Mouse (Mus musculus) kidney, adult 2 months (tissue): Measurements from ENCODE around the gene Tnfrsf25. TPM values are rescaled to one million over a fixed set of nuclear protein-coding genes. Genes with fewer than 3 reads are reported as not detected.

Source experiments
- DNase-seq: peaks from one replicate; pipeline ENCODE4 v3.0.0; 2021
- H3K27ac ChIP-seq: fragments of 200-500 bp; 2 replicates; pipeline ENCODE4 v1.5.1; 2012; ENCODE audit warnings: low read depth, low read length, control low read depth, inconsistent platforms; ENCODE audit not compliant: insufficient read depth
- H3K27me3 ChIP-seq: fragments of 200-500 bp; replicated peaks from 2 replicates; pipeline ENCODE4 v1.6.1; 2012; ENCODE audit warnings: mild to moderate bottlenecking, moderate library complexity, low read length, inconsistent platforms; ENCODE audit not compliant: control insufficient read depth, insufficient read depth
- H3K36me3 ChIP-seq: fragments of 200-500 bp; 2 replicates; pipeline ENCODE4 v1.6.1; 2012; ENCODE audit warnings: mild to moderate bottlenecking, moderate library complexity, low read length, inconsistent platforms; ENCODE audit not compliant: control insufficient read depth, insufficient read depth
- H3K4me1 ChIP-seq: fragments of 200-500 bp; 2 replicates; pipeline ENCODE4 v1.6.1; 2011; ENCODE audit warnings: low read length; ENCODE audit not compliant: control insufficient read depth, insufficient read depth
- H3K4me3 ChIP-seq: fragments of 200-500 bp; 2 replicates; pipeline ENCODE4 v1.5.1; 2011; ENCODE audit warnings: mild to moderate bottlenecking, low read depth, low read length, control low read depth; ENCODE audit not compliant: insufficient read depth
- CTCF ChIP-seq: fragments of 200-500 bp; conservative IDR thresholded peaks from 2 replicates; pipeline ENCODE4 v1.5.1; 2011; ENCODE audit warnings: low read depth, mild to moderate bottlenecking, control low read depth, low read length, moderate library complexity, mixed read lengths; ENCODE audit not compliant: insufficient read depth, insufficient read length
- POLR2A ChIP-seq: fragments of 200-500 bp; IDR thresholded peaks from one replicate; pipeline ENCODE4 v1.6.1; 2011; ENCODE audit warnings: low read depth, low read length, control low read depth
- WGBS: fragments of 180-500 bp; shearing (Covaris S2); methylation state at CpG from one replicate; pipeline ENCODE4 v1.1.7; 2018; 5-methylcytosine and 5-hydroxymethylcytosine counted together
- polyA plus RNA-seq: library from polyadenylated mRNA; depleted of rRNA; stranded (reverse); fragments of >200 nt; gene quantifications from 2 replicates; pipeline ENCODE4 v1.2.3, GENCODE M21; 2012

Gene Tnfrsf25
- polyA plus RNA-seq, 1 experiment, result 4.4 TPM

DNA sequence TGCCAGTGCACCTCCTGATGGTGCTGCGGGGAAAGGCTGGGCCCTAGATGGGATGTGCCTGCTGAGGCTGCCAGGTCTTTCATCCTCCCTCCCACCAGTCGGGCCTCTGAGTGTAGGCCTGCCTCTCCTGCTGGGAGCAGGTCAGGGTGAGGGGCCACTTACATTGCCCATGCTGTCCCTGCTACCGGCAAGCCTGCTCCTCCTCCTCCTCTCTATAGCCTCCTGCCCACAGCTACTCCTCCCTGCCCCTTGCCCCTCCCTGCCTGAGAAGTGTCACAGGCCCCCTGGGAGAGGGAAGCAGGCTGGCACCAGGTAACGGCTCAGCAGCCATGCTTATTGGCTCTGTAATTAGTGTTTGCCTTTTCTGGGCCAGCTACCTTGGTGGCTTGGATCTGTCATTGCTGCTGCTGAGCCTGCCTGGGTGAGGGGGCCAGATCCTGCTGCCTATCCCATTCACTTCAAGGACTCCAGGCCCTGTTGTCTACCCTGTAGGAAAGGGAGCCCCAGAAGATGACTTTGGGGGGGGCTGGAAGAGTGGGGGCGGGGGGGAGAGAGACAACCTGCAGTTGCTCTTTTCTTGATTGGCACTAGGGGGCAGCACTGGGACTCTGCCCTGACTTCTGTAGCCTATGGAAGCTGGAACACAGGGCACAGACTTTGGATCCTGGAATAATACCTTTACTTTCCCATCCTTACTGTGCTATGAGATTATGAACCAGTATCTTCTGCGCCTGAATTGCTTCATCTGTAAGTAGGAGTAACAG lies 20.6 kb downstream of the Tnfrsf25 start:
- H3K4me1 ChIP-seq, result peaks cover 12% of the 10 kb centered on the region
- H3K4me3 ChIP-seq, result no peak overlapping the region
- 43% methylated on average over 6 of the region's 6 CpGs for WGBS
- H3K36me3 ChIP-seq, result no peaks in the 10 kb centered on the region
- TF ChIP-seq POLR2A (no peak), CTCF (peak; percentile 62)
- no peaks in the 10 kb centered on the region for H3K27me3 ChIP-seq
- DNase-seq, result no peak
- no peak overlapping the region for H3K27ac ChIP-seq

DNA sequence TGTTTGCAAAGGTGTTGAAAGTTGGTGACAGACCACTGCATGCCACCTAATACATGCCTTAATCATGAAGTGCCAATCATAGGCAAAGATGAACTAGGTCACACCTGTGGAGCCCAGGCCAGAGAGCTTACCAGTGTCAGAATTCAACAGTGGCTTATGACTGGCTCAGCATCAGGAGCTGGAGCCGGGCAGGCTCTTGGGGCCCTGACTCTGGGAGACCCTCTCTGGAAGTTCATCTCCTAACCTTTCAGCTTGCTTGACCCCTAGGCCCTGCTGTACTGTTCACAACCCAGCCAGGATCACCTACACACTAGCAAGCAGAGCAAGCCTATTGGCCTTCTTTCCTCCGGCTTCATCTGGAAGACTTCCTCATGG lies 21.1 kb downstream of the Tnfrsf25 start:
- TF ChIP-seq CTCF (no peak), POLR2A (no peak)
- H3K36me3 ChIP-seq, result no peaks in the 10 kb centered on the region
- no peaks in the 10 kb centered on the region for H3K27me3 ChIP-seq
- DNase-seq, result no peak
- H3K27ac ChIP-seq, result no peak overlapping the region
- H3K4me1 ChIP-seq, result peaks cover 9% of the 10 kb centered on the region
- WGBS, result 95% methylated on average over 2 of the region's 2 CpGs
- no peak overlapping the region for H3K4me3 ChIP-seq

DNA sequence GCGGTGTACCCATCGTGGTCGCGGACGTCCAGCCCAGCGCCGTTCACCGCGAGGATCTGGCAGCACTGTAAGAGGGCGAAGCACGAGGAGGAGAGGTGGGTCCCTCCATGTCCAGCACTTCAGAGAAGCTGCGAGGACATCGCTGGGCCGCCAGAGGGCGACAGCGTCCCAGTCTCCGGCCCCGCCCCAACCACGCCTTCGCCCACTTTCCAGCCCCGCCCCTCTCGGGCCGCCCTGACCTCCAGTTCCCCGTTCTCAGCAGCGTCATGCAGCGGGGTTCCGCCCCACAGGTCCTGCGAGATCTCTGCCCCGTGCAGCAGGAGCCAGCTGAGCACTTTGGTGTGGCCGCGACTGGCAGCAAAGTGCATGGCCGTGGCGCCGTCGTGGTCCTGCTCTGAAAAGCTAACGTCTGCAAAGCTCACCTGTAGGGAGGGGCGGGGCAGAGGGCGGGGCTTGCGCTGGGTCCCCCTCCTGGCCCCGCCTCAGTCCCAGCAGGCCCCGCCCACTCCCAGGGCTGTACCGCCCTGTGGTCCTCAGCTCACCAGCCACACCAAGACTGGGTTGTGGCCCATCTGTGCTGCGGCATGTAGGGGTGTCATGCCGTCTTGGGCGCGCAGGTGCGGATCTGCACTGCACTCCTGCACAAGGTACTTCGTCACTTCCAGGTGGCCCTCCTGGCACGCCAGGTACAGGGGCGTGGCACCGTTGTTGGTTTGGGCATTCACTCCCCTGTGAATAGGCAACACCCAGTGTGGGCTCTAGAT lies 22.9 kb downstream of the Tnfrsf25 start:
- peak; percentile 91 for DNase-seq
- H3K27ac ChIP-seq, result peak overlapping the region; percentile 47; the same call in 1 of the 2 replicates
- WGBS, result 2% methylated on average over 51 of the region's 51 CpGs

GRCm38 (mm10) chr4:152140441-152140840 lies 24.7 kb downstream of the Tnfrsf25 start:
- DNase-seq, result peak; percentile 72
- H3K27me3 ChIP-seq, result no peaks in the 10 kb centered on the region
- 28% methylated on average over 6 of the region's 6 CpGs for WGBS
- H3K36me3 ChIP-seq, result no peaks in the 10 kb centered on the region
- H3K4me1 ChIP-seq, result peaks cover 3% of the 10 kb centered on the region; the same call in 1 of the 2 replicates
- no peak overlapping the region for H3K4me3 ChIP-seq
- TF ChIP-seq POLR2A (no peak), CTCF (peak; percentile 83)
- no peak overlapping the region for H3K27ac ChIP-seq

More for the DNA sequence above, 22.9 kb downstream of the Tnfrsf25 start:
- Histone ChIP-seq H3K36me3 (no peaks in the 10 kb centered on the region), H3K27me3 (no peaks in the 10 kb centered on the region), H3K4me1 (peaks cover 8% of the 10 kb centered on the region), H3K4me3 (peak overlapping the region; percentile 61)
- TF ChIP-seq POLR2A, result no peak
- TF ChIP-seq CTCF, result peak; percentile 87

DNA sequence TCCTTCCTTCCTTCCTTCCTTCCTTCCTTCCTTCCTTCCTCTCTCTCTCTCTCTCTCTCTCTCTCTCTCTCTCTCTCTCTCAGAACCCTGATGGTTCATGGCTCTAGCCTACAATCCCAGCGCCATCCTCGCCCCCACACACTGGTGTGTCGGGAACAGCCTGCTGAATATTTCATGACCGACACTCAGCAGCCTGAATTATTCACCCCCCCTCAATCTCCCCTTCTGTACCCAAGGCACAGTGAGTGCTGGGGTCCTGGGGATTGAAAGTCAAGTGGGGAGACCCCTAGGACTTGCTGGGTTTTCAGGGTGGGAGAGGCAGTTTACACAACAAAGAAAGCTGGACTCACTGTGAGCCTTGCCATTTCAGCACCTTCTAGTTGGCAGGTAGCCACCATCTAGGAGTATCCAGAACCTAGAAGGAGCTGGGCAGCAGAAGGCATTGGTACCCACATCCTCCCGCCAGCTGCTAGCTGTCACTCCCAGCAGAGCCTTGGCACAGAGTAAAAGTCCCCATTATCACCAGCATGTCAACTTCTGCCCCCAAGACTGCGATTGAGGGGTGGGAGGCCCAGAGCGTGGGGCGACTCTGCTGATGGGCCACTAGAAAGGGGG lies 25.9 kb downstream of the Tnfrsf25 start:
- Histone ChIP-seq H3K4me3 (no peak overlapping the region), H3K27me3 (no peaks in the 10 kb centered on the region), H3K27ac (no peak overlapping the region), H3K4me1 (peaks cover 6% of the 10 kb centered on the region; the same call in 1 of the 2 replicates), H3K36me3 (no peaks in the 10 kb centered on the region)
- TF ChIP-seq CTCF (no peak), POLR2A (no peak)
- 82% methylated on average over 8 of the region's 8 CpGs for WGBS
- no peak for DNase-seq

DNA sequence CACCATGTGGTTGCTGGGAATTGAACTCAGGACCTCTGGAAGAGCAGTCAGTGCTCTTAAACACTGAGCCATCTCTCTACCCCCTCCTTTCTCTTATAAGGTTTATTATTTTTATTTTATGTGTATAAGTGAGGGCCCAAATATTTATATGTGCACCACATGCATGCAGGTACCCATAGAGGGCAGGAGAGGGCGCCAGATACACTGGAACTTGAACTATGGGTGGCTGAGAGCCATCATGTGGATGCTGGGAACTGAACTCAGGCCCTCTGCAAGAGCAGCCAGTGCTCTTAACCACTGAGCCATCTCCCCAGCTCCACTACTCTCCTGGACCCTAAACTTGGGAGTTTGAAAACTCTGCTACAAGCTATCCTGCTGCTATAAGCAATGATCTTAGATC lies 27.9 kb downstream of the Tnfrsf25 start:
- Histone ChIP-seq H3K36me3 (no peaks in the 10 kb centered on the region), H3K27me3 (no peaks in the 10 kb centered on the region), H3K27ac (no peak overlapping the region), H3K4me3 (no peak overlapping the region), H3K4me1 (peaks cover 6% of the 10 kb centered on the region; the same call in 1 of the 2 replicates)
- DNase-seq, result no peak
- TF ChIP-seq POLR2A, result no peak
- TF ChIP-seq CTCF, result no peak
- 55% methylated on average over 1 of the region's 1 CpGs for WGBS
